Mouse (Mus musculus) intestine, embryonic 14.5 days (tissue): ENCODE measurements at regions not wholly inside any gene's neighbourhood (a gene's known extent, or its start where the extent isn't known, plus 50 kb on each side); places are given as distances from the start of the nearest gene placed in this dataset.

Experiments used
- ATAC-seq: fragments of 200-750 bp; cut with Nextera tagmentation; replicated peaks from 2 replicates; pipeline ENCODE4 v1.8.0; 2017; ENCODE audit warnings: low read depth, moderate number of reproducible peaks, moderate TSS enrichment, moderate library complexity; ENCODE audit not compliant: low FRiP score, low TSS enrichment
- DNase-seq: peaks from one replicate; pipeline ENCODE4 v3.0.0-alpha.2; 2018; ENCODE audit warnings: low spot score
- H3K27ac ChIP-seq: fragments of 300-500 bp; sonication (generic); 2 replicates; pipeline ENCODE4 v1.5.1; 2014; ENCODE audit warnings: low read depth, mild to moderate bottlenecking, control low read depth
- H3K27me3 ChIP-seq: fragments of 300-500 bp; sonication (generic); replicated peaks from 2 replicates; pipeline ENCODE4 v1.6.1; 2014; ENCODE audit warnings: low read length, control low read depth; ENCODE audit not compliant: control insufficient read depth, insufficient read depth
- H3K36me3 ChIP-seq: fragments of 300-500 bp; sonication (generic); 2 replicates; pipeline ENCODE4 v1.6.1; 2014; ENCODE audit warnings: low read length, control low read depth; ENCODE audit not compliant: control insufficient read depth, insufficient read depth
- H3K4me1 ChIP-seq: fragments of 300-500 bp; sonication (generic); replicated peaks from 2 replicates; pipeline ENCODE4 v1.6.1; 2014; ENCODE audit warnings: low read length, control low read depth, mixed read lengths; ENCODE audit not compliant: control insufficient read depth, insufficient read depth
- H3K4me2 ChIP-seq: fragments of 300-500 bp; sonication (generic); 2 replicates; pipeline ENCODE4 v1.6.1; 2014; ENCODE audit warnings: low read length
- H3K4me3 ChIP-seq: fragments of 300-500 bp; sonication (generic); 2 replicates; pipeline ENCODE4 v1.5.1; 2014; ENCODE audit warnings: low read depth, low read length, control low read depth, mixed read lengths
- H3K9ac ChIP-seq: fragments of 300-500 bp; sonication (generic); 2 replicates; pipeline ENCODE4 v1.6.1; 2014; ENCODE audit warnings: mild to moderate bottlenecking, low read length
- H3K9me3 ChIP-seq: fragments of 300-500 bp; sonication (generic); 2 replicates; pipeline ENCODE4 v1.6.1; 2016; ENCODE audit warnings: low read length, control low read depth; ENCODE audit not compliant: control insufficient read depth
- WGBS: fragments of 180-500 bp; shearing (Covaris S2); extraction: QIAGEN DNeasy Blood & Tissue Kit; methylation state at CpG from one replicate; pipeline ENCODE4 v1.1.7; 2014; 5-methylcytosine and 5-hydroxymethylcytosine counted together

- no peak overlapping the region for H3K9ac ChIP-seq
- ATAC-seq (no peak), DNase-seq (no peak)
- no peak overlapping the region for H3K27ac ChIP-seq
- no peak overlapping the region for H3K4me2 ChIP-seq
- WGBS: 73% methylated on average over 5 of the region's 5 CpGs
- no peaks in the 10 kb centered on the region for H3K4me1 ChIP-seq
- no peaks in the 10 kb centered on the region for H3K9me3 ChIP-seq
- no peaks in the 10 kb centered on the region for H3K27me3 ChIP-seq
- H3K36me3 ChIP-seq: no peaks in the 10 kb centered on the region
- no peak overlapping the region for H3K4me3 ChIP-seq
Observed at GRCm38 (mm10) chr1:79379736-79380135, 60.2 kb downstream of the Scg2 start.

GRCm38 (mm10) chr1:79374811-79375210 lies 65.1 kb downstream of the Scg2 start:
- DNase-seq (no peak), ATAC-seq (no peak)
- no peak overlapping the region for H3K4me2 ChIP-seq
- H3K9me3 ChIP-seq: no peaks in the 10 kb centered on the region
- WGBS: 44% methylated on average over 3 of the region's 3 CpGs
- no peaks in the 10 kb centered on the region for H3K4me1 ChIP-seq
- no peaks in the 10 kb centered on the region for H3K36me3 ChIP-seq
- no peak overlapping the region for H3K4me3 ChIP-seq
- no peaks in the 10 kb centered on the region for H3K27me3 ChIP-seq
- no peak overlapping the region for H3K9ac ChIP-seq
- H3K27ac ChIP-seq: no peak overlapping the region

GRCm38 (mm10) chr1:79357291-79358045 lies 82.5 kb downstream of the Scg2 start:
- DNase-seq: no peak
- Histone ChIP-seq H3K4me3 (no peak overlapping the region), H3K9ac (no peak overlapping the region), H3K36me3 (no peaks in the 10 kb centered on the region), H3K4me2 (no peak overlapping the region), H3K4me1 (no peaks in the 10 kb centered on the region), H3K9me3 (no peaks in the 10 kb centered on the region), H3K27me3 (no peaks in the 10 kb centered on the region), H3K27ac (no peak overlapping the region)
- ATAC-seq: no peak
- 84% methylated on average over 2 of the region's 2 CpGs for WGBS

GRCm38 (mm10) chr1:79346511-79346910 lies 93.4 kb downstream of the Scg2 start:
- DNase-seq: no peak

GRCm38 (mm10) chr1:79335480-79336114 lies 104.3 kb downstream of the Scg2 start:
- no peaks in the 10 kb centered on the region for H3K27me3 ChIP-seq
- ATAC-seq: no peak
- 82% methylated on average over 7 of the region's 7 CpGs for WGBS

More at GRCm38 (mm10) chr1:79346511-79346910, 93.4 kb downstream of the Scg2 start:
- Histone ChIP-seq H3K4me3 (no peak overlapping the region), H3K36me3 (no peaks in the 10 kb centered on the region), H3K4me2 (no peak overlapping the region), H3K9me3 (no peaks in the 10 kb centered on the region), H3K27ac (no peak overlapping the region), H3K9ac (no peak overlapping the region), H3K27me3 (no peaks in the 10 kb centered on the region), H3K4me1 (no peaks in the 10 kb centered on the region)
- ATAC-seq: no peak
- 72% methylated on average over 3 of the region's 3 CpGs for WGBS

GRCm38 (mm10) chr1:79317194-79317593 lies 122.7 kb downstream of the Scg2 start:
- Histone ChIP-seq H3K4me2 (no peak overlapping the region), H3K9me3 (no peaks in the 10 kb centered on the region), H3K4me3 (no peak overlapping the region), H3K27ac (no peak overlapping the region), H3K27me3 (no peaks in the 10 kb centered on the region), H3K9ac (no peak overlapping the region), H3K4me1 (no peaks in the 10 kb centered on the region), H3K36me3 (no peaks in the 10 kb centered on the region)
- no peak for DNase-seq
- no peak for ATAC-seq
- WGBS: 85% methylated on average over 5 of the region's 5 CpGs

More at GRCm38 (mm10) chr1:79335480-79336114, 104.3 kb downstream of the Scg2 start:
- Histone ChIP-seq H3K4me1 (no peaks in the 10 kb centered on the region), H3K9me3 (no peaks in the 10 kb centered on the region), H3K4me2 (no peak overlapping the region), H3K27ac (no peak overlapping the region), H3K4me3 (no peak overlapping the region), H3K9ac (no peak overlapping the region), H3K36me3 (no peaks in the 10 kb centered on the region)
- DNase-seq: no peak

GRCm38 (mm10) chr1:79314774-79315173 lies 125.1 kb downstream of the Scg2 start:
- Histone ChIP-seq H3K4me3 (no peak overlapping the region), H3K27ac (peak overlapping the region; percentile 62; the same call in 1 of the 2 replicates), H3K9ac (no peak overlapping the region), H3K27me3 (no peaks in the 10 kb centered on the region), H3K36me3 (no peaks in the 10 kb centered on the region), H3K9me3 (no peaks in the 10 kb centered on the region), H3K4me2 (no peak overlapping the region), H3K4me1 (no peaks in the 10 kb centered on the region)
- WGBS: 29% methylated on average over 3 of the region's 3 CpGs
- DNase-seq (peak; percentile 55), ATAC-seq (peak; percentile 40; the same call in 1 of the 2 replicates)

GRCm38 (mm10) chr1:79312153-79312552 lies 127.8 kb downstream of the Scg2 start:
- DNase-seq (no peak), ATAC-seq (no peak)
- Histone ChIP-seq H3K27me3 (no peaks in the 10 kb centered on the region), H3K9ac (no peak overlapping the region), H3K4me1 (no peaks in the 10 kb centered on the region), H3K4me3 (no peak overlapping the region), H3K27ac (no peak overlapping the region), H3K9me3 (no peaks in the 10 kb centered on the region), H3K4me2 (no peak overlapping the region), H3K36me3 (no peaks in the 10 kb centered on the region)
- 77% methylated on average over 5 of the region's 5 CpGs for WGBS

- Histone ChIP-seq H3K36me3 (no peaks in the 10 kb centered on the region), H3K4me3 (no peak overlapping the region), H3K4me2 (no peak overlapping the region), H3K4me1 (no peaks in the 10 kb centered on the region), H3K9me3 (no peaks in the 10 kb centered on the region), H3K9ac (no peak overlapping the region), H3K27me3 (no peaks in the 10 kb centered on the region), H3K27ac (no peak overlapping the region)
- no peak for DNase-seq
- no peak for ATAC-seq
- 50% methylated on average over 2 of the region's 2 CpGs for WGBS
Observed at GRCm38 (mm10) chr1:79303602-79304001, 136.3 kb downstream of the Scg2 start.
